Mouse (Mus musculus) midbrain, embryonic 14.5 days (tissue): ENCODE data around the gene Kbtbd13. TPM values are rescaled to one million over a fixed set of nuclear protein-coding genes. Genes with fewer than 3 reads are reported as not detected.
A peak's percentile ranks its signal among the peaks of the same experiment; 100 is the strongest.

ENCODE experiments used
- ATAC-seq: fragments of 200-750 bp; cut with Nextera tagmentation; 2 replicates; pipeline ENCODE4 v1.8.0; 2017; ENCODE audit warnings: moderate number of reproducible peaks, moderate library complexity; ENCODE audit not compliant: low FRiP score, low TSS enrichment
- DNase-seq: peaks from one replicate; pipeline ENCODE4 v3.0.0-alpha.2; 2015
- H3K27ac ChIP-seq: fragments of 300-500 bp; sonication (generic); replicated peaks from 2 replicates; pipeline ENCODE4 v1.5.1; 2014; ENCODE audit warnings: mild to moderate bottlenecking, low read depth, low read length, moderate library complexity
- H3K27me3 ChIP-seq: fragments of 300-500 bp; sonication (generic); 2 replicates; pipeline ENCODE4 v1.6.1; 2014; ENCODE audit warnings: low read length, control low read depth, mixed read lengths; ENCODE audit not compliant: control insufficient read depth, insufficient read depth
- H3K36me3 ChIP-seq: fragments of 300-500 bp; sonication (generic); 2 replicates; pipeline ENCODE4 v1.6.1; 2014; ENCODE audit warnings: low read length, control low read depth; ENCODE audit not compliant: control insufficient read depth, insufficient read depth
- H3K4me1 ChIP-seq: fragments of 300-500 bp; sonication (generic); 2 replicates; pipeline ENCODE4 v1.6.1; 2014; ENCODE audit warnings: mild to moderate bottlenecking, antibody characterized with exemption, low read length, control low read depth; ENCODE audit not compliant: control insufficient read depth, insufficient read depth
- H3K4me2 ChIP-seq: fragments of 300-500 bp; sonication (generic); 2 replicates; pipeline ENCODE4 v1.6.1; 2014; ENCODE audit warnings: mild to moderate bottlenecking, low read length, moderate library complexity
- H3K4me3 ChIP-seq: fragments of 300-500 bp; sonication (generic); replicated peaks from 2 replicates; pipeline ENCODE4 v1.5.1; 2014; ENCODE audit warnings: low read depth, low read length
- H3K9ac ChIP-seq: fragments of 300-500 bp; sonication (generic); replicated peaks from 2 replicates; pipeline ENCODE4 v1.6.1; 2014; ENCODE audit warnings: mild to moderate bottlenecking, low read length, moderate library complexity
- H3K9me3 ChIP-seq: fragments of 300-500 bp; sonication (generic); 2 replicates; pipeline ENCODE4 v1.6.1; 2016; ENCODE audit warnings: low read length, control low read depth, mixed read lengths; ENCODE audit not compliant: control insufficient read depth
- WGBS: fragments of 180-500 bp; shearing (Covaris S2); extraction: QIAGEN DNeasy Blood & Tissue Kit; methylation state at CpG from one replicate; pipeline ENCODE4 v1.1.7; 2014; 5-methylcytosine and 5-hydroxymethylcytosine counted together
- polyA plus RNA-seq: library from polyadenylated mRNA; unstranded; fragments of >200 nt; fragmentation: Nextera tagmentation; extraction: Ambion mirVana; gene quantifications from 2 replicates; pipeline ENCODE4 v1.2.1, GENCODE M21; 2014

Kbtbd13 gene
- polyA plus RNA-seq, 1 experiment from 2014 or later = 0.47 TPM

DNA sequence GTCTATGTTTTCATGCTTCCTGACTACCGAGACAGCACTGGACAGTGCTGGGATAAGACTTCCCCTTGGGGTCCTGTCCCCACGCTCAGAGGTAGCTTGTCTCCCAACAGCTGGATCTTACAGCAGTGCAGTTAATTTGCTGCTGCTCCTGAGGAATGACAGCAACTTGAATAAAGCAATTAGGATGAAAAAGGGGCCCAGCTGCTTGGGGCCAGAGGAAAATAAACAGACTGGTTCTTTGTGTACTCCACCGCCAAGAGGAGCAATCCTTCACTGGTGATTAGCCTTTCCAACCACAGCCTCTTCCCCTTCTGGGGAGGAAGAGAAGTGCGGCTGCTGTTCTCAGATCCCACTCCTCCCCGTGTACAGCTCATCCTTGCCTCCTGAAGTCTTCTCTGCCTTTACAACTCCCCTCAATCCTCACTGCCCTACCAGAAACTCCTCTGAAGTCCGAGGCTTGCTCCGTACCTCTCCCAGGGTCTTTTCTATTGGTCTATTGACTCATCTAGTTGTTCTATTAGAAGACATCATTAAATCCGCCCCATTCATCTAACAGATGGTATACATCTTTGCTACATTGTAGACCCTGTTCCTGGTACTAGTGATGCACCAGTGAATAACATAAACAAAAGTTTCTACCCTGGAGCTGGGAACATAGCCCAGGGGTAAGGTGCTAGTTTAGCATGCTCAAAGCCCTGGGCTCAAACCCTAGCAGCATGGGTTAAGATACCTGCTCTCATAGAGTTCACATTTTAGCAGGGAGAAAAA is 4.9 kb downstream of the Kbtbd13 start:
- H3K4me1 ChIP-seq = no peaks in the 10 kb centered on the region
- DNase-seq (no peak), ATAC-seq (no peak)
- no peaks in the 10 kb centered on the region for H3K36me3 ChIP-seq
- no peak overlapping the region for H3K4me3 ChIP-seq
- peaks cover 27% of the 10 kb centered on the region for H3K27me3 ChIP-seq
- 46% methylated on average over 8 of the region's 8 CpGs for WGBS
- no peak overlapping the region for H3K4me2 ChIP-seq
- H3K9ac ChIP-seq = no peak overlapping the region
- H3K9me3 ChIP-seq = no peaks in the 10 kb centered on the region
- no peak overlapping the region for H3K27ac ChIP-seq

DNA sequence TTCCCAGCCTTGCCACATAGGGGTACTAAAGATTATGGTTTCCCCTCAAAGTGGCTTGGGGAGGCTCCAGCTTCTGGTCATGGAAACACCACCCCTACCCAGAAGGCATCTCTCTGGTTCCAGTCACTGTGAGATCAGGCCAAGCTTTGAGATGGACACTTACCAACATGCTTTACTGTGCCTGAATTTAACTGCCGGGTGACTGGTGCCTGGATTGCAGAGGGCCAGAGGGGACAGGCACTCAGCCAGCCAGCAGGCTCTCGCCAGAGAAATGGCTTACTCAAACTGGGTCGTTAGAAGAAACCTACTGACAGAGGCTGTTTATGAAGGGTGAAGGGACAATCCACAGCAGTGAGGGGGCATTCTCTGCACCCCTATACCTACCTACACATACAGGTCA is 7.2 kb downstream of the Kbtbd13 start:
- Histone ChIP-seq H3K36me3 (no peaks in the 10 kb centered on the region), H3K4me3 (no peak overlapping the region), H3K27ac (no peak overlapping the region), H3K9ac (no peak overlapping the region), H3K4me2 (no peak overlapping the region), H3K27me3 (peaks cover 6% of the 10 kb centered on the region; the same call in 1 of the 2 replicates), H3K9me3 (no peaks in the 10 kb centered on the region), H3K4me1 (no peaks in the 10 kb centered on the region)
- DNase-seq (no peak), ATAC-seq (no peak)
- 63% methylated on average over 3 of the region's 3 CpGs for WGBS

DNA sequence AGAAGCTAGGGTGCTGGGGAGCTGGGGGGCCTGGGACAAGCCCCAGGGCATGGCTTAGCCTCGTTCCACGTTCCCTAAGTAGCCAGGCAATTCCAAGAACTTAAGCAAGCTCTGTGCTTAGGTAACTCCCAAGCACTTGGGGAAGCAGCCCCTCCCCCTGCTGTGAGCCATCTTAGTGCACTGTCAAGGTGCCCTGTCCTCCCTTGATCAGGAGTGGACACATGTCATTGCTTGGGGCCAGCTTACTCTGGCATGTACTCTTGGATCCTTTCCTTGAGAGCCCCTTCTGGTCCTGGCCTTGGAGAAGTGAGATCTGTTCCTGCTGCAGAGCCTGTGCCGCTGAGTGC is 8.7 kb downstream of the Kbtbd13 start:
- H3K27ac ChIP-seq = no peak overlapping the region
- no peaks in the 10 kb centered on the region for H3K4me1 ChIP-seq
- no peak overlapping the region for H3K4me2 ChIP-seq
- H3K36me3 ChIP-seq = no peaks in the 10 kb centered on the region
- DNase-seq (no peak), ATAC-seq (no peak)
- no peak overlapping the region for H3K4me3 ChIP-seq
- H3K9ac ChIP-seq = no peak overlapping the region
- no peaks in the 10 kb centered on the region for H3K27me3 ChIP-seq
- H3K9me3 ChIP-seq = no peaks in the 10 kb centered on the region
- WGBS = 58% methylated on average over 3 of the region's 3 CpGs

DNA sequence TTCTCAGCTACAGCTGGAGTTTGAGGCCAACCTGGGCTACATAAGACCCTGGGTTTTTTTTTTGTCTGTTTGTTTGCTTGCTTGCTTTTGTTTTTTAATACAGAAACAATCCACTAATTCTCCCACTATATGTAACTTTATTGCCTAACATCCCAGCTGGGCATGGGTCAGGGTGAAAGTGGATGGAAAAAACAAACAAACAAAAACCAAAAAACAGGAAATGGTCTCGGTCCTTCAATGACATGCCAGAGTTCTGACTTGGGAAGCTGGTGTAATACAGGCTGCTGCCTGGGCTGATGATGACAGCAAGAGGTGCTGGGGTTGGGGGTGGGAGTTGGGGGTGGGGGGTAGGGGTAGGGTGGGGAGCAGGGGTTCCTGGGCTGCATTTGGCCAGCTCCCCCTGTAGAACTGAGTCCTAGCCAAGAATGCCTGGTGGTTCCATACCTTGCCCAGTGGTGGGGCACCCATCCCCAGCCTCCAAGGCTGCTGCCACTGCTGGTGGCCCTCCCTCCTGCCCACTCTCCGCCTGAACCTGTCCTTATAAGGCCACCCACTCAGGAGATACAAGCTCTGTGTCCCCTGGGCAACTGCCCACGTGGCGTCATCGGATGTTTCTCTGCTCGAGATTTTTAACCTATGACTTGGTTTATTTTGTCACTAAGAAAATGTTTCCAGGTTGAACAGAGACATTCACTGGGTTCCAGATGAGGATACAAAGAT is 9.3 kb downstream of the Kbtbd13 start:
- ATAC-seq = no peak
- Histone ChIP-seq H3K27ac (no peak overlapping the region), H3K27me3 (no peaks in the 10 kb centered on the region), H3K36me3 (no peaks in the 10 kb centered on the region), H3K4me1 (no peaks in the 10 kb centered on the region), H3K4me3 (no peak overlapping the region), H3K4me2 (no peak overlapping the region), H3K9ac (no peak overlapping the region), H3K9me3 (no peaks in the 10 kb centered on the region)
- DNase-seq = no peak
- 83% methylated on average over 6 of the region's 6 CpGs for WGBS

DNA sequence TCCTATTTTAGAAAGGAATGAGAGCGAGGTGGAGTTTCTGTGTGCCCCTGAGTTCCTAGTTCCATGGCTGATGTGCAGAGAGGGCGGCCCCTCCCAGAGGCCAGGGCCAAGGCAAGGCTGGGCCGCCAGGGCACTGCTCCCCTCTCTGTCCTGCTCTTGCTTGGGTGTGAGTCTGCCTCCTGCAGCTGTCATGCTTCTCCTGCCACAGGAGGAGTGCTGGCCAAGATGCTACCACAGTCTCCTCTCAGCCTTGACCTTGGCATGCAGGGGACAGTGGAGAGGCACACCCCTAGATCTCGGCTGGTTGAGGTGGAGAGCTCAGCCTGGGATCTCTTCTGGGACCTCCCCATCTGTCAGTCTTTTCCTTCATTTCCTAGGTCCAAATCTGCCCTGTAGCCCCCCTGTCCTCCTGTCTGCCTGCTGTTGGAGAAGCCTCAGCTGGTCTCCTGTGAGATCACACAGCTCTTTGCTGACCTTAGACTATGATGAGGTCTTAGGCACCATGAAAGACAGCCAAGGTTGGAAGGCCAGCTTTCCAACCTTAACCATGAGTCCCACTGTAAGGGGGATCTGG is 10.3 kb downstream of the Kbtbd13 start:
- no peaks in the 10 kb centered on the region for H3K9me3 ChIP-seq
- H3K36me3 ChIP-seq = peaks cover 3% of the 10 kb centered on the region; the same call in 1 of the 2 replicates
- no peak overlapping the region for H3K9ac ChIP-seq
- no peak overlapping the region for H3K27ac ChIP-seq
- WGBS = 79% methylated on average over 4 of the region's 4 CpGs
- H3K4me3 ChIP-seq = no peak overlapping the region
- DNase-seq (no peak), ATAC-seq (no peak)
- no peak overlapping the region for H3K4me2 ChIP-seq
- no peaks in the 10 kb centered on the region for H3K27me3 ChIP-seq
- no peaks in the 10 kb centered on the region for H3K4me1 ChIP-seq

DNA sequence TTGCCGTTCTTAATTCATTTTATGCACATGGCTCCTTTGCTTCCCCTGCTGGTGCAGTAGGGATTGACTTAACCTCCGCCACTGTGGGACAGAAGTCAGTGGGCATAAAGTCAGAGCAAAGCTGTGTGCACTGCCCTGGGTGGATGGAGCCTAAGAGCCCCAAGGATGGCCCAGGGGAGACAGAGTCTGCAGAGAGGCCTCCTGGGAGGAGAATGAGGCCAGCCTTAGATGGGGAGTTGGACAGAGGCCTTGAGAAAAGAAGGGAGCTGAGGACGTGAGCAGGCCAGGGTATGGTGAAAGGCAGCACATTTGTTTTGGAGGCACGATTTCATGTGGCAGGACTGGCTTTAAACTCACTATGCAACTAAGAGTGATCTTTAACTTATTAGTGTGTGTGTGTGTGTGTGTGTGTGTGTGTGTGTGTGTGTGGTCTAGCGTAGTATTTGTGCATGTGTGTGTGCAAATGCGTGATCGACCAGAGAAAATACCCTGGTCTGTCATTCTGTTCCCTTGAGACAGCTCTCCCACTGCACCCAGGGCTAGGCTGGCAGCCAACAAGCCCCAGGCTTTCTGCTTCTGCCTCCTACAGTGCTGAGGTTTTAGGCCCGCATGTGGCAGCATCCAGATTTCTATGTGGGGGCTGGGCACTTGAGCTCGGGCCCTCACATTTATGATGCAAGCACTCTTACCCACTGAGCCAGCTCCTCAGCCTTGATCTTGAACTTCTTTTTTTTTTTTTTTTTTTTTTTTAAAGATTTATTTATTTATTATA is 16.1 kb downstream of the Kbtbd13 start:
- Histone ChIP-seq H3K36me3 (peaks cover 25% of the 10 kb centered on the region), H3K4me2 (no peak overlapping the region)
- DNase-seq = no peak

DNA sequence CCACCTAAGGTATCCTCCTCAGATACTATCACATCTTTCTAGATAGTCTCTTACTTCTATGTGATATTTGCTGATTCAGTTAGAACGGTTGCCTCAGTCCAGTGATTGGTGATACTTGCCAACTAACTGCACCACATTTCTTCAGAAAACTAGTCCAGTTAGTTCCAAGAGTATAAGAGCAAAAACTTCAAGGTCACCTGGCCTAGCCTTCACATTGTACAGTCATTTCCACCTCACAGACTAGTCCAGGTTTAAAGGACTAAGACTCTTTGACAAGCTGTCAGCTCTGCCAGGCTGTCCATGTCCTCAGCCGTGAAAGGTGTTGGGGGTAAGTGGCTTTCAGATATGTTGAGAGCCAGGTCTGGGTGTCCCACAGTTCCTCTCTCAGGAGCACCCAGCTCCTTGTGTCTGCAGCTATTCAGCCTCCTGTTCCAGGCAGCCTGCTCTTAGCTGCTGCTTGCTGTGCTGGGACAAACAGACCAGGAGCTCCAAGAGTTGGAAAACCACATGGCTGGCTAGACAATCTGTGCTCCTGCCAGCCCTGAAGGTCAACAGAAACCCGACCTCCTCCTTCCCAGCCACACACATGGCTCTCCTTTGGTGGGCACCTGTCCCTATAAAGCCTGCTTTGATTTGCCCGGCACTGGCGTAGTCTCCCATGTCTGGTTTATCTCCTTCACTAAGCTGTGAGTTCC is 16.8 kb downstream of the Kbtbd13 start:
- Histone ChIP-seq H3K9me3 (no peaks in the 10 kb centered on the region), H3K4me1 (no peaks in the 10 kb centered on the region), H3K9ac (no peak overlapping the region), H3K4me2 (no peak overlapping the region), H3K27me3 (no peaks in the 10 kb centered on the region), H3K36me3 (peaks cover 25% of the 10 kb centered on the region), H3K27ac (no peak overlapping the region), H3K4me3 (no peak overlapping the region)
- 82% methylated on average over 5 of the region's 5 CpGs for WGBS
- ATAC-seq (no peak), DNase-seq (no peak)

More for the DNA sequence above, 16.1 kb downstream of the Kbtbd13 start:
- Histone ChIP-seq H3K9me3 (no peaks in the 10 kb centered on the region), H3K4me1 (no peaks in the 10 kb centered on the region), H3K4me3 (no peak overlapping the region), H3K9ac (no peak overlapping the region), H3K27ac (no peak overlapping the region), H3K27me3 (no peaks in the 10 kb centered on the region)
- 85% methylated on average over 9 of the region's 9 CpGs for WGBS
- no peak for ATAC-seq

DNA sequence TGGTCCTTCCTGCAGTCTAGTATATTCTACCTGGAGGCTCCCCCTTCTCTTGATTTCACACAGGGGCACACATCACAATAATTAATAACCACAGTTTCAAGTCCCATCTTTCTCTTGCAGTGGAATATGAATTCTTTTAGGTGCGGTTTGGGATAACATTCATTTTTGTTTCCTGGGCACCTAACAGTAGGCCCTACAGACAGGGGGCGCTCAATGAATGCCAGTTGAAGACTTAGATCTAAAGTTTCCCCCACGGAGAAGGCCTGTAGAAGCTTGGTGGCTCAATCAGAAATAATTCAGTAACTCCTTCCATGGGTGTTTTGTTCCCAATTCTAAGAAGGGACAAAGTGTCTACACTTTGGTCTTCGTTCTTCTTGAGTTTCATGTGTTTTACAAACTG is 19.0 kb downstream of the Kbtbd13 start:
- 85% methylated on average over 4 of the region's 4 CpGs for WGBS
- no peak overlapping the region for H3K9ac ChIP-seq
- no peak overlapping the region for H3K27ac ChIP-seq
- peak; percentile 23 for DNase-seq
- H3K9me3 ChIP-seq = no peaks in the 10 kb centered on the region
- no peak overlapping the region for H3K4me3 ChIP-seq
- no peak for ATAC-seq
- H3K36me3 ChIP-seq = peaks cover 30% of the 10 kb centered on the region
- no peaks in the 10 kb centered on the region for H3K4me1 ChIP-seq
- H3K4me2 ChIP-seq = no peak overlapping the region
- H3K27me3 ChIP-seq = no peaks in the 10 kb centered on the region
